9 mouse cellular contexts compared by ENCODE assay signal in genomic region chr13:36577916-36578568, GRCm38 (mm10).
A peak's percentile ranks its signal among the peaks of the same experiment; 100 is the strongest.
DNase-seq lines count a peak whose midpoint lies in the region; ATAC-seq lines count a peak whose summit lies in the region.
"Had no signal": no experiment of that assay in that cellular context is flagged by ENCODE, and none has a peak within 500 bp of the region (broad histone marks: within the 10 kb centered on the region; RNA-seq: fewer than 3 reads in every experiment).

No protein-coding gene starts in this region.

- H3K4me2 ChIP-seq in liver, embryonic 16.5 days (ENCODE audit: low read depth, low read length): no peak overlapping the region

- no peaks in the 10 kb centered on the region for H3K36me3 ChIP-seq in liver, embryonic 16.5 days (ENCODE audit: control insufficient read depth, insufficient read depth)

- H3K4me3 ChIP-seq in liver, embryonic 16.5 days (ENCODE audit: low read depth, low read length): no peak overlapping the region

- H3K4me1 ChIP-seq in liver, embryonic 16.5 days (ENCODE audit: control insufficient read depth, low read depth, low read length): no peaks in the 10 kb centered on the region; the same call in 1 of the 2 replicates

- peak; percentile 69 for ATAC-seq in liver, embryonic 16.5 days (ENCODE audit: low read depth)
- ATAC-seq in megakaryocyte, adult 5-6 weeks (ENCODE audit: poor library complexity, severe bottlenecking): no peak

- 43% methylated on average over 7 of the region's 7 CpGs for WGBS in liver, embryonic 16.5 days (ENCODE audit: insufficient replicate concordance)

- peaks cover 4% of the 10 kb centered on the region; the same call in 1 of the 2 replicates for H3K27me3 ChIP-seq in liver, embryonic 16.5 days (ENCODE audit: control insufficient read depth, insufficient read depth, low read depth, low read length)
- H3K27me3 ChIP-seq: CH12.LX had no signal

- peak overlapping the region; percentile 89 for H3K27ac ChIP-seq in liver, embryonic 16.5 days (ENCODE audit: low read length)

- no peaks in the 10 kb centered on the region for H3K9me3 ChIP-seq in liver, embryonic 16.5 days (replicated peaks; ENCODE audit: control insufficient read depth, low read length)

- DNase-seq in gastrocnemius, adult 18-20 months (ENCODE audit: low spot score): peak; percentile 4
- no peak for DNase-seq in gastrocnemius, postnatal 4 days (ENCODE audit: low spot score in 2 of 2)
- peak; percentile 44 to 51 for DNase-seq in cerebellum, postnatal 25 days
- peak; percentile 9 for DNase-seq in heart, postnatal 4 days
- DNase-seq in urinary bladder, postnatal 14 days (ENCODE audit: low spot score): no peak
- DNase-seq in adrenal gland, postnatal 4 days (ENCODE audit: low spot score in 2 of 2): no peak

- H3K9ac ChIP-seq in liver, embryonic 16.5 days (ENCODE audit: low read depth, low read length): no peak overlapping the region

Comparison
In these comparisons a context has a peak if more than half of its experiments do, and no peak if none do; other contexts are left out.
1. DNase-seq: peak in gastrocnemius, adult 18-20 months (single experiment), cerebellum, postnatal 25 days (2 of 2) and heart, postnatal 4 days (single experiment); none in gastrocnemius, postnatal 4 days (0 of 2), urinary bladder, postnatal 14 days (single experiment) and adrenal gland, postnatal 4 days (0 of 2).